Mouse (Mus musculus): ENCODE measurements around the gene Rabif. TPM values are rescaled to one million over a fixed set of nuclear protein-coding genes. Genes with fewer than 3 reads are reported as not detected.
A peak's percentile ranks its signal among the peaks of the same experiment; 100 is the strongest.
"Not testable (repeated sequence)": the region's sequence is repeated elsewhere in the genome, so short reads cannot be mapped to it uniquely, and the experiment has no call there.

The Rabif gene
- 40.7 and 41.5 TPM in 2 replicates for polyA plus RNA-seq (2016; fragmentation: Nextera tagmentation; extraction: Ambion mirVana)

DNA sequence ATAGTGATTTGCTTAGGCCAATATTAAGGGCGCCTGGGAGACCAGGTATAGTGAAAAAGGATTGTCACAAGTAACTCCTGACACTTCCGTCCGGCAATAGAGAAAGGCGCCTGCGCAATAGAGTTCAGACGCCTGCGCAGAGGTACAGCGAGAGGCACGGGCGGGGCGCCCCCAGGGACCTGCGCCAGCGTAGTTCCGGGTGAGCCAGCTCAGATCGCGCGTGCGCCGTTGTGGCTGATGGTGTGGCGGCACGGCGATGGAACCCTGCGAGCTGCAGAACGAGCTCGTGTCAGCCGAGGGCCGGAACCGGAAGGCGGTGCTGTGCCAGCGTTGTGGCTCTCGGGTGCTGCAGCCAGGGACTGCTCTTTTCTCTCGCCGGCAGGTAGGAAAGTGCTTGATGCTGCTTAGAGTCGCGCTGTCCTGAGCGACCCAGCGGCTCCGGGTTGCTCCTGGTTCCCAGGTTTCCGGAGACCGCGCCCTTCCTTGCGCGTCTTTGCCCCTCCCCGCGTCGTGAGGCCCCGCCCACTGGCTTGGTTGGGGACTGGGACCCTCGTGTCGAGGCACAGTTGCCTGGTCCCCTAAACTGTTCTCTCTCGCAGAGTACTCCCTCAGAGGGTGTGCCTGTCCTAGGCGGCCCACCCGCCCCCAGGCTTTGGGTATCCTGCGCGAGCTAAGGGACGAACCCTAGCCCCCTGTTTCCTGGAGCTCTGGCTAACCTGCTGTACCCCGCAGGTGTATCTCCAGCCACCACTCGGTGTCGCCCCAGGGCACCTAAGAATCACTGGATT is at the start of gene Rabif:
Gene Rabif, plus strand, starts transcription at position 221 of the 788 bp plus-strand sequence.
- Histone ChIP-seq H3K4me3 (peak within 1 kb of the TSS; percentile 65), H3K4me1 (peaks cover 20% of the 10 kb centered on the region), H3K9me3 (no peaks in the 10 kb centered on the region), H3K36me3 (replicated peaks) (peaks cover 28% of the 10 kb centered on the region), H3K27ac (peak within 1 kb of the TSS; percentile 89), H3K27me3 (ENCODE audit: poor library complexity, severe bottlenecking) (no peaks in the 10 kb centered on the region)
- WGBS: under 1% methylated on average over 58 of the region's 58 CpGs
- peak; percentile 97 for DNase-seq (ENCODE audit: extremely low spot score, low spot score)

GRCm38 (mm10) chr1:134445418-134445817 is 49.0 kb upstream of the Rabif start:
- Histone ChIP-seq H3K27ac (no peak overlapping the region), H3K4me3 (no peak overlapping the region), H3K27me3 (ENCODE audit: poor library complexity, severe bottlenecking) (no peaks in the 10 kb centered on the region), H3K36me3 (replicated peaks) (no peaks in the 10 kb centered on the region), H3K9me3 (no peaks in the 10 kb centered on the region), H3K4me1 (no peaks in the 10 kb centered on the region)
- DNase-seq (ENCODE audit: extremely low spot score, low spot score): no peak
- 92% methylated on average over 2 of the region's 2 CpGs for WGBS

- not testable (repeated sequence) for H3K4me1 ChIP-seq; DNase-seq (ENCODE audit: extremely low spot score, low spot score); H3K27ac ChIP-seq; H3K27me3 ChIP-seq (ENCODE audit: poor library complexity, severe bottlenecking); H3K36me3 ChIP-seq (replicated peaks); H3K4me3 ChIP-seq; H3K9me3 ChIP-seq
- WGBS: 79% methylated on average over 3 of the region's 3 CpGs
These were observed 45.9 kb upstream of the Rabif start for GRCm38 (mm10) chr1:134448537-134448936.

- Histone ChIP-seq H3K4me1 (peaks cover 8% of the 10 kb centered on the region; the same call in 1 of the 2 replicates), H3K27me3 (ENCODE audit: poor library complexity, severe bottlenecking) (peaks cover 6% of the 10 kb centered on the region; the same call in 1 of the 2 replicates), H3K4me3 (no peak overlapping the region), H3K36me3 (replicated peaks) (no peaks in the 10 kb centered on the region), H3K9me3 (no peaks in the 10 kb centered on the region), H3K27ac (no peak overlapping the region)
- 83% methylated on average over 4 of the region's 4 CpGs for WGBS
- no peak for DNase-seq (ENCODE audit: extremely low spot score, low spot score)
These were observed 44.2 kb upstream of the Rabif start for GRCm38 (mm10) chr1:134450201-134450600.

DNA sequence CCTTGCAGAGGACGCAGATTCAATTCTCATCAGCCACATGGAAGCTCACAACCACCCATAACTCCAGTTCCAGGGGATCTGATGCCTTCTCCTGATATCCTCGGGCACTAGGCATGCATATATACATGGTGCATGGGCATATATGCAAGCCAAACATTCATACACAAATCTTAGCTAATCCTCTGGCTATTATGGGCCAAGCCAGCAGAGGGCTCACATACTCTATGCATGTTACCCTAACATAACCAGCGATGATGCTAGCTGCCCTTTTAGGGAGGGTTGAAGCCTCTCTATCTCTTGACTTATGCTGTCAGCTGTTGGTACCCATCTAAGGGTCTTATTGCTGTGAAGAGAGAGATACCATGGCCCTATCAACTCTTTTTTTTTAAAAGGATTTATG is 43.5 kb upstream of the Rabif start:
- peaks cover 10% of the 10 kb centered on the region for H3K4me1 ChIP-seq
- no peak overlapping the region for H3K27ac ChIP-seq
- no peaks in the 10 kb centered on the region for H3K36me3 ChIP-seq (replicated peaks)
- peaks cover 6% of the 10 kb centered on the region; the same call in 1 of the 2 replicates for H3K27me3 ChIP-seq (ENCODE audit: poor library complexity, severe bottlenecking)
- 67% methylated on average over 3 of the region's 3 CpGs for WGBS
- DNase-seq (ENCODE audit: extremely low spot score, low spot score): peak; percentile 19
- no peaks in the 10 kb centered on the region for H3K9me3 ChIP-seq
- H3K4me3 ChIP-seq: no peak overlapping the region

DNA sequence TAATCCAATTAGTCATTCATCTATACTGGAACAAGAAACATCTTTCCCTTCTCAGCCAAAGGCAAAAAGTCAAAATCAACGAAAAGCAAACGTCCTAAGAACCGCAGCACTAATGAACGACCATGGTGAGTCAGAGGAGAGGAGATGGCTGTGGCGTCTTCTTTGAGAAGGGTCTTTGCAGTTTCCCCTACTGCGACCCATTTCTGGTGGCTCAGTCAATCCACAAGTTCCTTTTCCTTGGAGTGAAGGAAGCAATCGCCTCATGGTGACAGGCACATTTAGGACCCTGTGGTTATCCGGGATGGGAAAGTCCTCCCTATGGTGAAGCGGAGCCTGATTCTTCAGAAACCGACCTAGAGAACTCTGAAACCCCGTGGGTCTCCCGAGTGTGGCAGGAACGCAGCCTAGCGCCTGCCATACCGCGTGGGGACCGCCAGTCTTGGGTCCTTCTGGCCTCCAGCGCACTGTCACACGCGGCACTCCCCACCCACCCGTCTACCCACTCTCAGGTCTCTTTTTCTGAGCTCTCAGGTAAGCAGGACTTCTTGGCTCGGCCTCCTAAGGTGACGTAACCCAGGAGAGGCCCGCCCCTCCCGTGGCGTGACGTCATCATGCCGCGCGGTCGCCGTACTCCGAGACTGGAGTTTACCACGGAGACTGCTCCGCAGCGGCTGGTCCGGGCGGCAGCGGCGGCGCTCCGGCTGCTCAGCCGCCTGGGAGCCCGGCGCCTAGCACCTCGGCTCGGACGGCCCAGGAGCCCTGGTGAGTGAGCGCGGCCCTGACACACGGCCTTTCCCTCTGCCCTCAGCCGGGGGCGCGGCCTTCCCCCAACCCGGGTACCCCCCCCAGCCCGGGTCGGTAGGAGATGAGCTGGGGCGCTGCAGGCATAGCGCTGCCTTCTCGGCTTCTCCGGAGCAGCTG is 39.3 kb upstream of the Rabif start, which contains the start of gene Klhl12:
Gene Klhl12, plus strand, starts transcription at position 628 of the 921 bp plus-strand sequence.
- Histone ChIP-seq H3K4me1 (peaks cover 17% of the 10 kb centered on the region), H3K27ac (peak within 1 kb of the TSS; percentile 93), H3K4me3 (peak within 1 kb of the TSS; percentile 98), H3K9me3 (no peaks in the 10 kb centered on the region), H3K27me3 (ENCODE audit: poor library complexity, severe bottlenecking) (peaks cover 6% of the 10 kb centered on the region; the same call in 1 of the 2 replicates), H3K36me3 (replicated peaks) (peaks cover 19% of the 10 kb centered on the region)
- WGBS: 1% methylated on average over 61 of the region's 61 CpGs
- peak; percentile 95 for DNase-seq (ENCODE audit: extremely low spot score, low spot score)

GRCm38 (mm10) chr1:134456060-134456459 is 38.4 kb upstream of the Rabif start:
- 29% methylated on average over 5 of the region's 5 CpGs for WGBS
- peaks cover 17% of the 10 kb centered on the region for H3K4me1 ChIP-seq
- H3K4me3 ChIP-seq: peak overlapping the region; percentile 98
- H3K27ac ChIP-seq: 0 out of 2 replicates have a peak overlapping the region, but pooled peaks have one; percentile 93
- peaks cover 6% of the 10 kb centered on the region; the same call in 1 of the 2 replicates for H3K27me3 ChIP-seq (ENCODE audit: poor library complexity, severe bottlenecking)
- DNase-seq (ENCODE audit: extremely low spot score, low spot score): no peak
- H3K9me3 ChIP-seq: no peaks in the 10 kb centered on the region
- H3K36me3 ChIP-seq (replicated peaks): peaks cover 28% of the 10 kb centered on the region

DNA sequence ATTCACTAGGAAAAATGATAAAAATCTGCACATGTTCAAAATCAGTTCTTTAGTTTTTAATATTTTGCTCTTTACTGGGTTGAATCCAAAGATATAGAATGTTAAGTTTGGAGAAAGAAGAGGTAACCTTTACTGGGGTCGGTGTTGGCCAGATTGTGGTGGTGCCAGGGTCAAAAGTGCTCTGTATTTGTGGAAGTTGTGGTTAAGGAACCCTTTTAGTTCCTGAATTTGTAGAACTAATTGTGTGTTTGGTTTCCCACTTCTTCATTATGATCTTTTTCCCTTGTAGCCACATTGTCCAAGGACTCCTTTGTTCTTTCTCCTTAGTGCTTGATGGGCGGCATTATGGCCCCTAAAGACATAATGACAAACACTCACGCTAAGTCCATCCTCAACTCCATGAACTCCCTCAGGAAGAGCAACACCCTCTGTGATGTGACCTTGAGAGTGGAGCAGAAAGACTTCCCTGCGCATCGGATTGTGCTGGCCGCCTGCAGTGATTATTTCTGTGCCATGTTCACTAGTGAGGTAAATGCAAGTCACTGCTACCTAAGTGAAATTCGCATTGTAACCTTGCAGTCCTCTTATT is 36.2 kb upstream of the Rabif start:
- H3K9me3 ChIP-seq: no peaks in the 10 kb centered on the region
- 92% methylated on average over 7 of the region's 7 CpGs for WGBS
- DNase-seq (ENCODE audit: extremely low spot score, low spot score): no peak
- H3K4me1 ChIP-seq: peaks cover 17% of the 10 kb centered on the region
- no peak overlapping the region for H3K4me3 ChIP-seq
- H3K27me3 ChIP-seq (ENCODE audit: poor library complexity, severe bottlenecking): peaks cover 6% of the 10 kb centered on the region; the same call in 1 of the 2 replicates
- no peak overlapping the region for H3K27ac ChIP-seq
- peaks cover 49% of the 10 kb centered on the region for H3K36me3 ChIP-seq (replicated peaks)

GRCm38 (mm10) chr1:134460294-134461284 is 33.9 kb upstream of the Rabif start:
- Histone ChIP-seq H3K4me1 (peaks cover 9% of the 10 kb centered on the region), H3K36me3 (replicated peaks) (peaks cover 70% of the 10 kb centered on the region), H3K27me3 (ENCODE audit: poor library complexity, severe bottlenecking) (no peaks in the 10 kb centered on the region), H3K9me3 (no peaks in the 10 kb centered on the region), H3K4me3 (no peak overlapping the region), H3K27ac (no peak overlapping the region)
- DNase-seq (ENCODE audit: extremely low spot score, low spot score): no peak
- WGBS: 100% methylated on average over 1 of the region's 1 CpGs

GRCm38 (mm10) chr1:134484623-134485022 is 9.8 kb upstream of the Rabif start:
- Histone ChIP-seq H3K4me1 (no peaks in the 10 kb centered on the region), H3K27ac (no peak overlapping the region), H3K9me3 (no peaks in the 10 kb centered on the region), H3K36me3 (replicated peaks) (peaks cover 67% of the 10 kb centered on the region), H3K4me3 (no peak overlapping the region), H3K27me3 (ENCODE audit: poor library complexity, severe bottlenecking) (no peaks in the 10 kb centered on the region)
- WGBS: 91% methylated on average over 2 of the region's 2 CpGs
- no peak for DNase-seq (ENCODE audit: extremely low spot score, low spot score)

DNA sequence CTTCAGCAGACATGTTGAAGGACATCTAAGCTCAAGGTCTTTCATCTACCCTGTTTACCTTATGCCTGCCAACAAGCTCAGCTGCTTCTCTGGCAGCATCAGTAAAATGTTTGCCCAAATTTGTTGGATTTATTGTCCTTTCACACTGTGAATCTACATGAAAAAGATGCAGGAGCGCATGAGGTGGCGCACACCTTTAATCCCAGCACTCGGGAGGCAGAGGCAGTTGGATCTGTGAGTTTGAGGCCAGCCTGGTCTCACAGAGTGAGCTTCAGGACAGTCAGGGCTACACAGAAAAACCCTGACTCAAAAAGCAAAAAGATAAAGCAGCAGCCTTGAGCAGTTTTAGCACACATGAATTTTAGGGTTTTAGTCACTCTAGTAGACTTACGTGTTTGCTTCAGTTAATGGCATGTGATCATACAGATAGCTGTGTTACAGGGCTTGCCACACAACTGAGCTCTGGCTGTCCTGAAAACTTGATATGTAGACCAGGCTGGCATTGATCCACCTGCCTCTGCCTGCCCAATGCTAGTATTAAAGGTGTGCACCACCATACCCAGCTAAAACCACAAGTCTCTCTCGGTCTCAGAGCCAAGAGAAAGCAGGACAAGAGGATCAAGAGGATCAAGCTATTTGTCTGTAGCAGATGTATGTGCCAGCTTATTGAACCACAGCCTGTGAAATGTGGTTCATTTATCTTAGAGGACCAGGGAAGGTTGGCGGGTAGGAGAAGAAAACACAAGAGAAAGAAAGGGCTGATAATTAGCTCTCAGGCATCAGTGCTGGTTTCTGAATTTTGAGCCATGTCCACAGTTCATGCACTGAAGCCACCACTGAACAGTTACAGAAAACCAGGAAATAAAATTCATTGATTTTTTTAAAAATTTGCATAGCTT is 3.3 kb upstream of the Rabif start:
- DNase-seq (ENCODE audit: extremely low spot score, low spot score): no peak
- 96% methylated on average over 6 of the region's 6 CpGs for WGBS
- H3K9me3 ChIP-seq: no peaks in the 10 kb centered on the region
- H3K36me3 ChIP-seq (replicated peaks): peaks cover 48% of the 10 kb centered on the region
- H3K27ac ChIP-seq: no peak overlapping the region
- no peak overlapping the region for H3K4me3 ChIP-seq
- no peaks in the 10 kb centered on the region for H3K27me3 ChIP-seq (ENCODE audit: poor library complexity, severe bottlenecking)
- H3K4me1 ChIP-seq: peaks cover 19% of the 10 kb centered on the region

All from forebrain, embryonic 10.5 days (tissue).